Mouse (Mus musculus) right cerebral cortex, postnatal 25 days (tissue): ENCODE results near the gene Rph3a.
"Not testable (repeated sequence)": the region's sequence is repeated elsewhere in the genome, so short reads cannot be mapped to it uniquely, and the experiment has no call there.

Experiments
- DNase-seq: peaks from one replicate; pipeline ENCODE4 v3.0.0; 2022

Gene Rph3a

GRCm38 (mm10) chr5:120906791-120907733 lies 102.8 kb downstream of the Rph3a start, which contains the start of gene Oas1a:
Gene Oas1a, minus strand, starts transcription at chr5:120907521.
- DNase-seq: not testable (repeated sequence)

DNA sequence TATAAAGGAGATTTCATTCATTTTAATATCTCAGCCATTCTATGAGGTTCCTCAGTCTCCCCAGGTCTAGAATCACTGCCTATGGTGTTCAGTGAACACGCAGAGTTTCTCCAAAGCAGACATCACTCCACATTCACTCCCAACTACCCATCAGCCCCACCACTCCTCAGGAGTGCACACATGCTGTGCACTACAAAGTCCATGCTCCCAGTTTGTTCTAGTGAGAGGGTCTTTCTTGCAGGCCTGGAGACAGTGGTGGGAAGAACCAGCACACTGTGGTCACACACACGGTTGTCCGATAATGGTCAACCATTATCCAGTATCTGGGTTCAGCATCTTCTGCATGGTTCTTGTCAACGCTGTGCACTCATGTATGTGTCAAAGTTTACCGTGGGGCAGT lies 107.8 kb downstream of the Rph3a start:
- no peak for DNase-seq

DNA sequence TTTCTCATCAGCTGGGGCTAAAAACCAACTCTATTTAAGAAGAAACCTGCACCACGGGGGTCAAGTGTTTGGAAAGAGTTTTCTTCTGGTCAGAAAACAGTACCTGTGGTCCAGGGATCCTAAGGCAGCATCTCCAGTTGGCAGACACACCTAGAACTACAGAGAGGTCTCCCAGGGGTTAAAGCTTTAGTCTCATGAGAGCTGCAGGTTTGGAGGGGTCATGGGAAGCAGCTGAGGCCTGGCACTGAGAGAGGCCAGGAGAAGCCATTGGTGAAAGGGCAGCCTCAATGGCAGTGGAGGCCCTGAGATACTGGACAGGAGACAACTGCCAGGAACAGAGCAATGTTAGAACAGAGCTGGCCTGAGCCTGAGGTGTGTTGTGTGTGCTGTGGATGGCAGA lies 109.2 kb downstream of the Rph3a start:
- DNase-seq: no peak

DNA sequence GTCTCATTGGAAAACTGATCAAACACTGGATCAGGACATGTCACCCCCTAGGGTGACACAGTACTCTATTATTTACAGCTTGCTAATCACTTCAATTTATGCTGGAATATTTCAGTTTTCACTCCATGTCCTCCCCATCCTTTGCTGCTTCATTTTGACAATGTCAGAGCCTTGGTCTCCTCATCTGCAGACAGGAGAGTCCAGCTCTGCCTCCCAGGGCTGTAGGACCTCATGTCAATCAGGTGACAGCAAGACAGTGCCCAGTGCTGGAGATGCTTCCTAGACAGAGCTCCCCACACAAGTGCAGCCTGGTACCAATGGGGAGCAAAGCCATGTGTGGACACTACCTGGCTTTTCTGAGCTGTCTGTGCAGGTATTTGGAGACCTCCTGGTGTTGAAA lies 111.2 kb downstream of the Rph3a start:
- no peak for DNase-seq

DNA sequence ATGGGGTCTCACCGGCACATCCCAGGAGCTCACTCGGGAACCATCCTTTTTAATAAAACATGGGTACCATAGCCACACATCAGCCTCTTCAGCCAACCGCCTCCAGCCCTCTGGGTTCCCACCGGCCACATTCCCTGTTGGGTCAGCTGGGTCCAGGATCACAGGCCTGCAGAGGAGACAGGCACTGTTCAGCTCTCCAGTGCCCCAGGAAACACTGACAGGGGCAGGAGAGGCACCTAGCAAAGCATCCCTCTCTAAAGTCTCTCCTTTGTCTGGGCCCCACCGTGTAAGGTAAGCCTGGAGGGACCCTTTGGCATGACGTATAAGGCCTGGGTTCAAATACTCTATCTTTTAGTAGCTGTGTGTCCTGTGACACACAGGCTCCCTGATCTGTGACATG lies 111.6 kb downstream of the Rph3a start:
- DNase-seq: no peak

- no peak for DNase-seq
Observed at GRCm38 (mm10) chr5:120895231-120895900, 114.5 kb downstream of the Rph3a start.

DNA sequence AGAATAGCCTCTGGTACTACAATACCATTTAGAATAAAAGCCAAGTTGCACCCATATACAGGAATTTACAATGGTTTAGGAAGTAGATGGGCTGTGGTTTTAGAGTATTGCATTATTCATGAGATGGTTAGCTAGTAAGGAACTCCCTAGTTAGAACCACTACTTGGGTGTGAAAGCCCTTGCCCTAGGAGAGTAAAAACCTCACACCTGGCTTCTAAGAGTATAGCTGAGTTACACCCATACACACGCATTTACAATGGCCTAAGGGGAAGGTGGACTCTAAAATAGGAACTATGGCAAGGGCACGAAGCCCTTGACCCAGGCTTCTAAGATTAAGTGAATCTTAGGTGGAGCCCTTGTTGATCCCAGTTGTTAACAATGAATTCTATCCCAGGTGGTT lies 115.2 kb downstream of the Rph3a start:
- not testable (repeated sequence) for DNase-seq

DNA sequence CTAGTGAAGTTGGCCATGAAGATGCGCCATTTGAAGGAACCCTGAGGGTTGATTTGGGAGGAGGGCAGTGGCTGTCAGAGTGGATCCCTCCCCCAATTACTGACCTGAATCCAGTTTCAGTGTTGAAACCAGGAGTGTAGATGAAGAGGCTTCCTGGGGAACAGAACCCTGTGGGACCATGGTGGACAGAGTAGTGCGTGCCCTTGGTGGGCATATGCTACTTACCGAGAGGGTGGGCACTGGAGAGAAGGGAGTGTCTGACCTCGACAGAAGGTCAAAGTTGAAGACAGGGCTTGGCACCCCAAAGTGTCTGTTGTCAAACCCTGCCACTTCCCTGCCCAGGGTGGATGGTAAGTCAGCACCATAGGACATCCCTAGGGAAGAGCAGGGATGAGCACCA lies 116.0 kb downstream of the Rph3a start:
- DNase-seq: not testable (repeated sequence)

DNA sequence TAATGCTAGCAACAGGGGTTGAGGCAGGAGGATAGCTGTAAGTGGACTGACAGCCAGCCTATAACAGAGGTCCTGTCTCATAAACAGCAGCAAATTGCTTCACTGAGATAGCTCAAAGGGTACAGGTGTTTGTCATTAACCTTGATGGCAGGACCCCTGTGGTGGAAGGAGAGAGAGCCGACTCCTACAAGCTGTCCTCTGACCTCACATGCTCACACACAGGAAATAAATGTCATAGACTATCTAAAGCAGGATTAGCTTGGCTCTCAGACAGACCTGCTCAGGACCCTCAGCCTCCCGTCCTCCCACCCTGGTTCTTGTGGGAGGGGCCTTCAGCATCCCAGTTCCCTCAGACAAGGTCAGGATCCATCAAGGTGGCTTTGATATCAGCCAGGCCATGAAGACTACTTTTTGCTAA lies 117.6 kb downstream of the Rph3a start:
- no peak for DNase-seq

DNA sequence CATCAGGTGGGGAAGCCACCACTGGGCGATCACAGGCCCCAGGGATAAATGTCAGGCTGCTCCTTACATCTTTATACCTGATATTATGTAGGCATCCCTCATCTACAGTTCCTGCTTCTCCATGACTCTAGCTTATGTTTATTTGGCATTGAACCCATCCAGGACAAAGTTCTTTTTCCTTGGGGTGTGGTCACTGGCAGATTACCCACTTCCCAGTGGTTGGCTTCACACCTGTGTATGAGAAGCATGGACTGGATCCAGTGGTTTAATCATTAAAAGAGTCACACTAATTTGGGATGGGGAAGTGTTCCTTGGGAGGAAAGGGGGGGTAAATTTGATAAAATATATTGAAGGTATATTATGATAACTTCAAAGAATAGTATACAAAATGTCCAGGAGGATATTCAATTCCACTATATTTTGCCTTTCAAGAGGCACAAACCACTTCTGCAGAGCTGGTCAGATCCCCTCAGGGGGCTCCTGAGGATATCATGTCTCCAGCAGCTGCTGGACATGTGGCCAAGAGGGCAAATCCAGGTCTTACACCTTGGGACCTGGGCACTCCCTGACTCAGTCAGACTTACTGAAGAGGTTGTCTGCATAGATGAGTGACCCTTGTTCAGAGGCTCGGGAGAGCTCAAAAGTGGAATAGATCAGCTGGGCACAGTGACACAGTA lies 118.2 kb downstream of the Rph3a start:
- not testable (repeated sequence) for DNase-seq

DNA sequence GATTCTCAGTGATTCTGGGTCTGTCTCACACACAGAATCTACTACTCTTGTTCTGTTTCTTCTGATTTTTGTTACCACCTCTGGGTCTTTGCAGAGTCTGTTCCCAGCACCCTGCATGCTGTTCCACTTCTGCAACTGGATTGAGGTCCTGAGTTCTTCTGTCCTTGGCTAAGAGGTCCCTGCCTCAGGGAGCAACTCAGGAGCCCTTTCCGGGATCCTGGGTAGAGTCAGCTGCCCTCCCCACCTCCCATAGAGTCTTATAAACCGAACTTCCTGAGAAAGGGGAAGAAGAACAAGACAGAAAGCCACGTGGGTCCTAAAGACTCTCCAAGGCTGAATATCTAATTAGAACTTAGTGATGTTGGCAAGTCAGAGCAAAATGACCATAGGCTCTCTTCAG lies 118.9 kb downstream of the Rph3a start:
- no peak for DNase-seq
